8 mouse cellular contexts compared by ENCODE assay signal in genomic region chr4:109280459-109281160, GRCm38 (mm10). TPM values are rescaled to one million over a fixed set of nuclear protein-coding genes. Genes with fewer than 3 reads are reported as not detected.
DNase-seq lines count a peak whose midpoint lies in the region; ATAC-seq and TF ChIP-seq lines count a peak whose summit lies in the region.

No protein-coding gene starts in this region.

- intact Hi-C loops in left cerebral cortex, adult 2 months (cut with DNase I) = no loop called here
- intact Hi-C loops in left cerebral cortex, postnatal 36 days (cut with DNase I) = no loop called here

- H3K36me3 ChIP-seq in intestine, embryonic 16.5 days (ENCODE audit: control insufficient read depth, insufficient read depth, low read length) = no peaks in the 10 kb centered on the region

- H3K4me3 ChIP-seq in left cerebral cortex, adult 2 months = peak overlapping the region; percentile 71
- H3K4me3 ChIP-seq in intestine, embryonic 16.5 days (ENCODE audit: low read length) = peak overlapping the region; percentile 93

- peak overlapping the region; percentile 90 for H3K9ac ChIP-seq in intestine, embryonic 16.5 days (ENCODE audit: low read depth, low read length)

- H3K9me3 ChIP-seq in intestine, embryonic 16.5 days (ENCODE audit: control insufficient read depth, low read length) = no peaks in the 10 kb centered on the region

- peak in 1 of 2 experiments; percentile 14 for DNase-seq in left cerebral cortex, adult 2 months (ENCODE audit: extremely low spot score in 1 of 2, low spot score in 2 of 2)
- DNase-seq in left cerebral cortex, postnatal 36 days (ENCODE audit: low spot score in 2 of 2) = no peak
- DNase-seq in cerebellum, adult 9-10 months = peak; percentile 20
- DNase-seq in gastrocnemius, postnatal 10 days = peak; percentile 49
- peak; percentile 42 for DNase-seq in lung, postnatal 10 days
- DNase-seq in right cerebral cortex, postnatal 10 days (ENCODE audit: low spot score in 2 of 2) = peak; percentile 21 to 27
- peak; percentile 39 for DNase-seq in yolk sac, embryonic 10.5 days (ENCODE audit: low spot score)

- peak; percentile 91 for ATAC-seq in intestine, embryonic 16.5 days

- peaks cover 8% of the 10 kb centered on the region for H3K4me1 ChIP-seq in intestine, embryonic 16.5 days (ENCODE audit: control insufficient read depth, insufficient read depth, low read length)

- peak overlapping the region; percentile 87 for H3K4me2 ChIP-seq in intestine, embryonic 16.5 days (ENCODE audit: low read depth, low read length)

- H3K27me3 ChIP-seq in intestine, embryonic 16.5 days (replicated peaks; ENCODE audit: control insufficient read depth, insufficient read depth, low read length) = no peaks in the 10 kb centered on the region

- no peak for TF ChIP-seq CTCF in left cerebral cortex, adult 2 months (IDR thresholded peaks at IDR 0.05)

- under 1% methylated on average over 79 of the region's 85 CpGs for WGBS in intestine, embryonic 16.5 days

- peak overlapping the region; percentile 79 for H3K27ac ChIP-seq in left cerebral cortex, adult 2 months
- H3K27ac ChIP-seq in intestine, embryonic 16.5 days (ENCODE audit: low read length) = peak overlapping the region; percentile 79

RNA-seq across cellular contexts. Expression of gene Eps15, which starts 0.5 kb away (rescaled TPM):
- total RNA-seq in left cerebral cortex, adult 2 months (2021) = 100 to 1,000 TPM; 180 to 186 TPM
- total RNA-seq in left cerebral cortex, postnatal 36 days (2021) = 100 to 1,000 TPM; 184 to 202 TPM
- 10 to 100 TPM; 50.4 to 53.8 TPM for total RNA-seq in gastrocnemius, postnatal 10 days (2021)
- polyA plus RNA-seq in intestine, embryonic 16.5 days (2015; fragmentation: Nextera tagmentation; extraction: Ambion mirVana) = 26.4 and 27.9 TPM in 2 replicates

RNA-seq across cellular contexts. Expression of gene Calr4, which starts 46.3 kb away (rescaled TPM):
- under 1 TPM; 0.25 to 0.56 TPM for total RNA-seq in left cerebral cortex, adult 2 months (2021)
- total RNA-seq in left cerebral cortex, postnatal 36 days (2021) = under 1 TPM; 0.36 to 0.94 TPM
- not detected for total RNA-seq in gastrocnemius, postnatal 10 days (2021)
- 0.16 TPM in 1 of 2 replicates, not detected in the other for polyA plus RNA-seq in intestine, embryonic 16.5 days (2015; fragmentation: Nextera tagmentation; extraction: Ambion mirVana)

Comparison
In these comparisons a context has a peak if more than half of its experiments do, and no peak if none do; other contexts are left out.
1. DNase-seq: peak in cerebellum, adult 9-10 months (single experiment), gastrocnemius, postnatal 10 days (single experiment), lung, postnatal 10 days (single experiment), right cerebral cortex, postnatal 10 days (2 of 2) and yolk sac, embryonic 10.5 days (single experiment); none in left cerebral cortex, postnatal 36 days (0 of 2).